Mouse (Mus musculus): ENCODE measurements around the gene Rasgef1a. TPM values are rescaled to one million over a fixed set of nuclear protein-coding genes. Genes with fewer than 3 reads are reported as not detected.
A peak's percentile ranks its signal among the peaks of the same experiment; 100 is the strongest.

Rasgef1a gene
- polyA plus RNA-seq, 1 experiment from 2014 or later: 0.49 TPM

DNA sequence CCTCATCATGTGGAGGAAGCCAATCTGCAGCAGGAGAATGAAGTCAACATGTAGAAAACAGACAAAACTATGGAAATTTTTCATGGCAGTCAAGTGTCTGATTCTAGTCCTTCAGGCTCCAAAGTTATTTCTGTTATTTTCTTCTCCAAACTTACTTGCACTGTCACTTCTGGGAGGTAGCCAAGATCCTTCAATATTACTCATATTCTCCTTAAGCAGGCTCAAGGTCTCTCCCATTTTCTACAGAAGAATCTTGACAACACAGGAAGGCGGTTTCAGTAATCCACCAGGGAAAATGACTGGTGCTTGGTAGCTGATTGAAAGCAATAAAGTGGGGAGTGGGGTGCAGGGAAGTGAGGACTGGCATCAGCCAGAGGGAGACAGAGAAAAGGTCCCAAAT lies 111.5 kb downstream of the Rasgef1a start:
- no peaks in the 10 kb centered on the region for H3K27me3 ChIP-seq (replicated peaks; ENCODE audit: control insufficient read depth, insufficient read depth, low read length)
- no peak for ATAC-seq (ENCODE audit: low read depth)
- no peak overlapping the region for H3K27ac ChIP-seq (replicated peaks; ENCODE audit: low read depth, low read length)
- no peak overlapping the region for H3K9ac ChIP-seq (ENCODE audit: low read depth, low read length)
- H3K9me3 ChIP-seq (ENCODE audit: control insufficient read depth, low read length): no peaks in the 10 kb centered on the region
- no peaks in the 10 kb centered on the region for H3K4me1 ChIP-seq (ENCODE audit: control insufficient read depth, insufficient read depth, low read length)
- H3K4me2 ChIP-seq (ENCODE audit: low read depth, low read length): no peak overlapping the region
- no peak for DNase-seq (ENCODE audit: low spot score)
- H3K36me3 ChIP-seq (ENCODE audit: control insufficient read depth, insufficient read depth, low read length): peaks cover 34% of the 10 kb centered on the region
- WGBS: 82% methylated on average over 1 of the region's 1 CpGs
- H3K4me3 ChIP-seq (ENCODE audit: low read depth, low read length): no peak overlapping the region

DNA sequence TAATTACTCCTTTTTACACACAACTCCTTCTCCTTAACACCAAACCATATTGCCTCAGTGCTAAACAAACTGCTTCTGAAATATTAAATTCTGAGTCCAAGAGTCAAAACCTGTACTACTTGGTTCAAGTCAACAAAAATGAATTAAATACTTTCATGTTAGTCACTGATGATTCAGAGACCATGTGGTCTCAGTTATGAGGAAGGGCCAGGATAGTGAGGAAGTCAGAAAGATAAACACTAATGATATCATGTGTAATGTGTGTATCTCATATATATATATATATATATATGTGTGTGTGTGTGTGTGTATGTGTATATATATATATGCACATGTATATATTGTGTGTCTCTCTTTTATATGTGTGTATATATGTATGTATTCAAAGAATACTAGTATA lies 115.3 kb downstream of the Rasgef1a start:
- ATAC-seq (ENCODE audit: low read depth): no peak
- Histone ChIP-seq H3K4me2 (ENCODE audit: low read depth, low read length) (no peak overlapping the region), H3K4me1 (ENCODE audit: control insufficient read depth, insufficient read depth, low read length) (peaks cover 6% of the 10 kb centered on the region; the same call in 1 of the 2 replicates), H3K27me3 (replicated peaks; ENCODE audit: control insufficient read depth, insufficient read depth, low read length) (no peaks in the 10 kb centered on the region), H3K4me3 (ENCODE audit: low read depth, low read length) (no peak overlapping the region), H3K36me3 (ENCODE audit: control insufficient read depth, insufficient read depth, low read length) (peaks cover 23% of the 10 kb centered on the region), H3K9me3 (ENCODE audit: control insufficient read depth, low read length) (no peaks in the 10 kb centered on the region), H3K9ac (ENCODE audit: low read depth, low read length) (no peak overlapping the region), H3K27ac (replicated peaks; ENCODE audit: low read depth, low read length) (no peak overlapping the region)
- no peak for DNase-seq (ENCODE audit: low spot score)

DNA sequence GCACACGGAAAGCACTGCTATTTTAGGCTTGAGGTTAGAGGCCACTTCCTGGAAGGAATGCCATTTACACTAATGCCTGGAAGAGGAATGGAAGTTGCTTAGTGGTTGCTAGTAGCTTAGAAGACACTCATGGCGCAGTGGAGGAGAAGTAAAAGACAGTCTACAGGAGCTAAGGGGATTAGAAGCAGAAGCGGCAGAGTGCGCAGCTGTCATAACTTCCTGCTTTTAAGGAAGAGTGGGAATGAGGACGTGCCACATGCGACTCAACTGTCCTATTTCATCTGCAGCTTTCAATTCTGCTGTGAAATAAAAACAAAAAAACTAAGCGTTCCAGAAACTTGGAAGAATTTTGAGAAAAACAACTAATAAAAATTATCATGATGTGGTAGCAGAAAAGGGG lies 116.0 kb downstream of the Rasgef1a start:
- no peak overlapping the region for H3K4me2 ChIP-seq (ENCODE audit: low read depth, low read length)
- 70% methylated on average over 7 of the region's 7 CpGs for WGBS
- H3K4me3 ChIP-seq (ENCODE audit: low read depth, low read length): no peak overlapping the region
- peaks cover 20% of the 10 kb centered on the region for H3K36me3 ChIP-seq (ENCODE audit: control insufficient read depth, insufficient read depth, low read length)
- no peaks in the 10 kb centered on the region for H3K27me3 ChIP-seq (replicated peaks; ENCODE audit: control insufficient read depth, insufficient read depth, low read length)
- no peak for ATAC-seq (ENCODE audit: low read depth)
- peaks cover 6% of the 10 kb centered on the region; the same call in 1 of the 2 replicates for H3K4me1 ChIP-seq (ENCODE audit: control insufficient read depth, insufficient read depth, low read length)
- no peak overlapping the region for H3K27ac ChIP-seq (replicated peaks; ENCODE audit: low read depth, low read length)
- no peak for DNase-seq (ENCODE audit: low spot score)
- H3K9ac ChIP-seq (ENCODE audit: low read depth, low read length): no peak overlapping the region
- H3K9me3 ChIP-seq (ENCODE audit: control insufficient read depth, low read length): no peaks in the 10 kb centered on the region

DNA sequence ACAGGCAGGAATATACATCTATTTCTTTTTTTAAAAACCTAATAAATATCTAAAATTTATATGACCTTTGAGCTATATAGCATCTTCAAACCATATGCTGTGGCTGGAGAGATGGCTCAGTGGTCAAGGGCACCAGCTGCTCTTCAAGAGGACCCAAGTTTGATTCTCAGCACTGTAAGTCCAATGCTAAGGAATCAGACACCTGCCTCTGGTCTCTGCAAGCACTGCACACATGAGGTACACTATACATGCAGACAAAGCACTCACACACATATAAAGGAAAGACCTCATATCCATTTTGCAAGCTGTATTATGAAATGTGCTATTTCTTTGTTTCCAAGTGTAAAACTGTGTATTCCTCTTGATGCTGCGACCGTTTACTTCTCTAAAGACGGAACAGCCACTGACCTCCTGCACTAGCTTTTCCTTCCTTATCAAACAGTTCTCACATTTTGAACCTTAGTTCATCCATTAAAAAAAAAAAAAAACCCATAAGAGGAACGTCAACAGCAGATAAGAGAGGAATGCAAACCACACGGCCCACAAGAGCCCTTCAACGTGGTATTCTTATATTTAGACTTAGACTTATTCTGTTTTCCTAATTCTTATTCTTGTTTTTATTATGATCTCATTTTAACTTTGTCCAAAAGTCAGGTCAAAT lies 116.7 kb downstream of the Rasgef1a start:
- Histone ChIP-seq H3K27ac (replicated peaks; ENCODE audit: low read depth, low read length) (no peak overlapping the region), H3K4me1 (ENCODE audit: control insufficient read depth, insufficient read depth, low read length) (peaks cover 6% of the 10 kb centered on the region; the same call in 1 of the 2 replicates), H3K36me3 (ENCODE audit: control insufficient read depth, insufficient read depth, low read length) (peaks cover 15% of the 10 kb centered on the region), H3K4me3 (ENCODE audit: low read depth, low read length) (no peak overlapping the region), H3K9me3 (ENCODE audit: control insufficient read depth, low read length) (no peaks in the 10 kb centered on the region), H3K27me3 (replicated peaks; ENCODE audit: control insufficient read depth, insufficient read depth, low read length) (no peaks in the 10 kb centered on the region), H3K4me2 (ENCODE audit: low read depth, low read length) (no peak overlapping the region), H3K9ac (ENCODE audit: low read depth, low read length) (no peak overlapping the region)
- 76% methylated on average over 6 of the region's 6 CpGs for WGBS
- DNase-seq (ENCODE audit: low spot score) (no peak), ATAC-seq (ENCODE audit: low read depth) (no peak)

DNA sequence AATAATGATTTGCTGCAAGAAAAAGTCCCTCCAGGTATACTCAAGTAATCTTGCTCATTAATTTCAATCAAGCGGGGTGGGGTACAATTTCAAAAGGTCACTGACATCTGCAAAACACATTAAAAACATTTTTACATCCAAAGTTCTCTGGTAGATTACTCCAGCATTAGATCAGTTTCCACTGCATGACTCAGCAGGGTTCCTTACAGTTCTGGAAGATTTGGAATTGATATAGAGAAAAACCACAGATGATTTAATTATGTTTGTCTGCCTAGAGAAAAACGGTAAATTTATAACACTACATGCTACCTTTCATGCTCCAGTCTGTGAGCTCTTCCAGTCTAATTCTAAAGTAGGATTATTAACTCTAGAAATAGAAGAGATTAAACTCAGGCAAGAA lies 118.8 kb downstream of the Rasgef1a start:
- H3K36me3 ChIP-seq (ENCODE audit: control insufficient read depth, insufficient read depth, low read length): peaks cover 4% of the 10 kb centered on the region; the same call in 1 of the 2 replicates
- no peak overlapping the region for H3K4me3 ChIP-seq (ENCODE audit: low read depth, low read length)
- H3K4me1 ChIP-seq (ENCODE audit: control insufficient read depth, insufficient read depth, low read length): peaks cover 6% of the 10 kb centered on the region; the same call in 1 of the 2 replicates
- WGBS: 49% methylated on average over 2 of the region's 2 CpGs
- no peak overlapping the region for H3K9ac ChIP-seq (ENCODE audit: low read depth, low read length)
- ATAC-seq (ENCODE audit: low read depth) (no peak), DNase-seq (ENCODE audit: low spot score) (peak; percentile 16)
- H3K27ac ChIP-seq (replicated peaks; ENCODE audit: low read depth, low read length): no peak overlapping the region
- no peaks in the 10 kb centered on the region for H3K27me3 ChIP-seq (replicated peaks; ENCODE audit: control insufficient read depth, insufficient read depth, low read length)
- no peaks in the 10 kb centered on the region for H3K9me3 ChIP-seq (ENCODE audit: control insufficient read depth, low read length)
- no peak overlapping the region for H3K4me2 ChIP-seq (ENCODE audit: low read depth, low read length)

DNA sequence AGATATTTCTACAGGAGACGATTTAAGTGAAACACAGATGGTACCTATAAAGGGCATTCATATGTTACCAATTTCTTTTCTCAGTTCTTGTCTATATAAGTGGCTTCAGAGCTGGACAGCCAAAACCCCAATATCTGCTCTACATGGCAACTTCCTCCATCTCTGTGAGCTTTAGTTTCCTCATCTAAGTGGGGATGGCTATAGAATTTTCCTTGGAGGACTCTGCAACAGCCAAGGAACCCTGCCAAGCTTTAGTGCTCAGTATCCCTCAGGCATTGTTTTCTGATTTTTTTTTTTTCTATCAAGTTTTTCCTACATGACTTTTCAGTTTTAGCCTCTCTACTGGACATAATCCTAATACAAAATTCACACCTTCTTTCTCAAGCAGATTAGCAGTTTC lies 123.2 kb downstream of the Rasgef1a start:
- 42% methylated on average over 1 of the region's 1 CpGs for WGBS
- no peak overlapping the region for H3K4me3 ChIP-seq (ENCODE audit: low read depth, low read length)
- no peaks in the 10 kb centered on the region for H3K36me3 ChIP-seq (ENCODE audit: control insufficient read depth, insufficient read depth, low read length)
- no peaks in the 10 kb centered on the region for H3K27me3 ChIP-seq (replicated peaks; ENCODE audit: control insufficient read depth, insufficient read depth, low read length)
- no peak overlapping the region for H3K9ac ChIP-seq (ENCODE audit: low read depth, low read length)
- no peak overlapping the region for H3K4me2 ChIP-seq (ENCODE audit: low read depth, low read length)
- ATAC-seq (ENCODE audit: low read depth): no peak
- H3K9me3 ChIP-seq (ENCODE audit: control insufficient read depth, low read length): no peaks in the 10 kb centered on the region
- H3K27ac ChIP-seq (replicated peaks; ENCODE audit: low read depth, low read length): no peak overlapping the region
- no peak for DNase-seq (ENCODE audit: low spot score)
- peaks cover 6% of the 10 kb centered on the region; the same call in 1 of the 2 replicates for H3K4me1 ChIP-seq (ENCODE audit: control insufficient read depth, insufficient read depth, low read length)

DNA sequence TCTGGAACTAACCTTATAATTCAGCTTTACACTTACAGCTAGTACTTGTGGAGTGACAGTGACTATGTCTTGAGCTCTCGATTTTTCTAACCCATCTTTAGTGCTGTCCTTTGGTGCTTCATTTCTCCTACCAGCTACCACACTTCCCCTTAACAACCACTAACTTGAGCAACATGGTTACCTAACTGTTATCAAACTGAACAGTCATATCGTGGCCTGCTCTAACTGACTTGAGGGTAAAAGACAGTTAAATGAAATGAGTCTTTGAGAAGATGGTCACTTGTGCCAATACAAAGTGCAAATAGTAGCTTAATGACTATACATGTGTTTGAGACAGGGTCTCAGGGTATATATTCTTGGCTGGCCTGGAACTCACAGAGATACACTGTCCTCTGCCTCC lies 125.9 kb downstream of the Rasgef1a start:
- Histone ChIP-seq H3K4me3 (ENCODE audit: low read depth, low read length) (no peak overlapping the region), H3K36me3 (ENCODE audit: control insufficient read depth, insufficient read depth, low read length) (no peaks in the 10 kb centered on the region), H3K27ac (replicated peaks; ENCODE audit: low read depth, low read length) (no peak overlapping the region), H3K9me3 (ENCODE audit: control insufficient read depth, low read length) (no peaks in the 10 kb centered on the region), H3K4me1 (ENCODE audit: control insufficient read depth, insufficient read depth, low read length) (no peaks in the 10 kb centered on the region), H3K4me2 (ENCODE audit: low read depth, low read length) (no peak overlapping the region), H3K27me3 (replicated peaks; ENCODE audit: control insufficient read depth, insufficient read depth, low read length) (no peaks in the 10 kb centered on the region), H3K9ac (ENCODE audit: low read depth, low read length) (no peak overlapping the region)
- ATAC-seq (ENCODE audit: low read depth) (no peak), DNase-seq (ENCODE audit: low spot score) (no peak)
- 86% methylated on average over 2 of the region's 2 CpGs for WGBS

DNA sequence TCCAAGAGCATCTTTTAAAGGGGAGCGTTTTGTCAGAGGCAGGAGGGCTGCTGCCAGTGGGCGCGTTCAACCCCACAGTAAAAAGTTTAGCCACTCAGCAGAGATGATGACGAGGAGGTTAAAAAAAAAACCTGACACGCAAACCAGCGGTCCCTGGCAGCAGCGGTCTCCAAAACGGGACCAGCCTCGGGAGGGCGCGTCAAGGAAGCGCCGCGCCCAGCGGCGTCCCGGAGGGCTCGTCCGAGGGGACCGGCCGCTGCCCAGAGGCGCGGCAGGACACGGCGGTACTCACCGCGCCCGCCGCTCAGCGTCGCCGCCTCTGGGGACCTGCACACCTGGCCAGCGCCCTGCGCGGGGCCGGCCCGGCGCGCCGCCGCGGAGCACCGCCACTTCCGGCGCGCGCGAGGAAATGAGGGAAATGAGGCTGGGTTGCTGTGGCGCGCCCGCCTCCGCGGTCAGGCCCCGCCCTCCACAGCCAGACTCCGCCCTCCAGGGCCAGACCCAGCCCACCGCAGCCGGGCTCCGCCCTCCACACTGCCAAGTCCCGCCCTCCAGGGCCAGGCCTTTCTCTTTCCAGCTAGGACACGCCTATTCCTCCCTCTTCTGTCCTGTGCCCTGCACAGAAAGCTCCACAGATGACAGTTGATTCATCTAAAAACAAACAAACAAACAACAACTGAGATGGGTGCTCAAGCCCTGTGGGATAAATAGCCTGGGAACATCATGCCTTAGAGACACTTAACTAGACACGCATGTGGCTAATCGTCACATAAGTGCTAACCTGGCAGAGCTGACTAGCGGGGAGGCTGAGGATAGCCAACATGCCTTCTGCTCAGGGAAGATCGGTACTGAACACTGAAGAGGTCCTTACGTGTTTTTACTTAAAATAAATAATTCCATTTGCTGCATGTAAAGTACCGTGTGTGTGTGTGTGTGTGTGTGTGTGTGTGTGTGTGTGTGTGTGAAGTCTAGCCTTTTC lies 127.8 kb downstream of the Rasgef1a start, which contains the start of gene Csgalnact2:
Gene Csgalnact2 (minus strand): TSS at position 410 of the 979 bp plus-strand sequence.
- 10% methylated on average over 34 of the region's 66 CpGs for WGBS
- Histone ChIP-seq H3K27me3 (replicated peaks; ENCODE audit: control insufficient read depth, insufficient read depth, low read length) (no peaks in the 10 kb centered on the region), H3K4me2 (ENCODE audit: low read depth, low read length) (peak within 1 kb of the TSS; percentile 90), H3K27ac (replicated peaks; ENCODE audit: low read depth, low read length) (peak within 1 kb of the TSS; percentile 83), H3K4me3 (ENCODE audit: low read depth, low read length) (peak within 1 kb of the TSS; percentile 78), H3K4me1 (ENCODE audit: control insufficient read depth, insufficient read depth, low read length) (no peaks in the 10 kb centered on the region), H3K9ac (ENCODE audit: low read depth, low read length) (peak within 1 kb of the TSS; percentile 83), H3K36me3 (ENCODE audit: control insufficient read depth, insufficient read depth, low read length) (no peaks in the 10 kb centered on the region), H3K9me3 (ENCODE audit: control insufficient read depth, low read length) (no peaks in the 10 kb centered on the region)
- DNase-seq (ENCODE audit: low spot score): peak; percentile 93
- ATAC-seq (ENCODE audit: low read depth): peak; percentile 98
